Mouse (Mus musculus): Measurements from ENCODE around the gene Aup1.

The Aup1 gene

GRCm38 (mm10) chr6:83054074-83054851, at the start of gene Aup1:
Gene Aup1 (plus strand): TSS chr6:83054521.
- DNase-seq (ENCODE audit: low spot score): peak; percentile 97

DNA sequence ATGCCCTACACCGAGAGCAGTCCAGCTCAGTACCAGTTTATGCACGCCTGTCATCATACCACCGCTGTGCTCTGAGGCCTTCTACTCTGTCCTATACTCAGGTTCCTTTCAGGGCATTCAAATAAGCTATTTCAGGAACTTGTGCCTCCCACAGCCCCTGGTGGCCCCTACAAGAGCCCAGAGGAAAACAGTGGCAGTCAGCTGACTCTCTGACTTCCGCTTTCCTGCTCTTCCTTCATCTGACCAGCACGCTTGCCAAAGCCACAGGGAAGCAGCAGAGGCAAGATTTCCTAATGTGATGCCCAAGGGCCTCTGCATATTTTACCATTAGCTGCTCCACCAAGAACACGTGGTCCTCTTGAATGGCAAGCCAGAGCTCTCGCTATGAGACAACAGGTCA, 49.4 kb upstream of the Aup1 start:
- DNase-seq (ENCODE audit: low spot score): no peak

- no peak for DNase-seq (ENCODE audit: low spot score)
Observed at GRCm38 (mm10) chr6:83005444-83006011, 48.8 kb upstream of the Aup1 start.

- DNase-seq (ENCODE audit: low spot score): no peak
Observed at GRCm38 (mm10) chr6:83006114-83006513, 48.2 kb upstream of the Aup1 start.

DNA sequence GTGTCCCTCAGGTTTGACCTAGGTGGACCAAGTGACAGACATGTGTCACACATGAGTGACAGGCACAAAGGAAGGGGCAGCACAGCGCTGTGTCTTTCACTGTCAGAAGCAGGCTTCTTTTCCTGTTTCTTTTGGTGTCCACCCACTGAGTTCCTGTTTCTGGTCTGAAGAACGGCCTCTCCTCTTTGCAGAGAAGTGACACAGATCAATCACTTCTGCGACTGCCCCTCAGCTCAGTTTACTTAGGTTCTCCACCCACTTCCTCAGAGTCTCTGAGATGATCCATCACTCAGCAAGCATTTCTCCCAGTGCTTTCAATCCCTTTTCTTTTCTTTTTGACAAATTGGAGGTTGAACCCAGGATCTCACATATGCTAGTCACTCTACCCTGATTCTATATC, 45.7 kb upstream of the Aup1 start:
- DNase-seq (ENCODE audit: low spot score): no peak

DNA sequence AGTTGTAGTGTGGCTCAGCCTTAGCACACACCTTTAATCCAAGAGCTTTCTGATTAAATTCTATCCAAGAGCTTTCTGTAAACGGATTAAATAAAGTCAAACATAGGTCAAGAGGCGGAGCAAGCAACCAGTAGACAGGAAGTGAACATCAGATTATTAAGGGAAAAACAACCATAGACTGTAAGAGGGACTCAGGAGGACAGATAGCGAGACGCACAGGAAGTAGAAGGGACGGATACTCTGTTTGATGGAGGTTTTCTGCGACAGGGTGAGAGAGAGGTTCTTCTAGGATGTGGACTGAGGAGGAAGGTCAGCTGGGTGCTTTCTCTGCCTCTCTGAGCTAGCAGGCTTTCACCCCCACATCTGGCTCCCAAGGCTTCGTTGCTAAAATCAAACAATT, 44.3 kb upstream of the Aup1 start:
- peak; percentile 67 for DNase-seq (ENCODE audit: low spot score)

DNA sequence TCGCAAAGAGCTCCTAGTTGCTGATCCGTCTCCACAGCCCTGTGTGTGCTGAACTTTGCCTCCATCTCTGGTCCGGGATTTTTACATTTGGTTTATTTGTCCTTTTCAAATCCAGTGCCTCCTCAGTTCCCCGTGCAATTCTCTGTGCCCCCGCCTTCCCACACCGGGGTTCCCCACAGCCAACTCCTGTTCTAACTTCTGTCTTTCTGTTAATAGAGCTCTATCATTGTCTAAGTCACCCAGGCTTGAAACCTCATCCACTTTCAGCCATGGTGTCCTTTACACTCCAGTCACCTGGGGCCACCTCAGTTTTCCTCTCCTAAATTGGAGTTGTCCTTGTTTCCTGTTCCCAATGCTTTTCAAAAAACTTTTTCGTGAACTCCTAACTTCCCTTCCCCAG, 43.1 kb upstream of the Aup1 start:
- no peak for DNase-seq (ENCODE audit: low spot score)

GRCm38 (mm10) chr6:83011756-83012155, 42.6 kb upstream of the Aup1 start:
- DNase-seq (ENCODE audit: low spot score): no peak

DNA sequence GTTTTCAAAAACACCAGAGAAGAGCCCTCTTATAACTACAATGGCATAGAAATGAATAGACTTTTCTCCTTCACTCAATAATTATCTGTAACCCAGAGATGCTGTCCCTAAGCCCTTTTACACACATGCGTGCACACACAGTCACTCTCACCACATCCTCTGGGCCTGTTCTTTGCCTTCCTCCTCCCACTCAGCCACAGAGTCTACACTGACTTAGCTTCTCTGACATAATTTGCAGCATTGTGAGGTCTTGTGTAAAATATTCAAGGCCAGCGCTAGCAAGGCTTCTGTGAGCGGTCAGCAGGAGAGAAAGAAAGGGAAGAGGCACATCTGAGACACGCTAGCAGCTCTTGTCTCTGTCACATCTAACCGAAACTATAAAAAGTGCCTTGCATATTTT, 40.9 kb upstream of the Aup1 start:
- DNase-seq (ENCODE audit: low spot score): peak; percentile 61

DNA sequence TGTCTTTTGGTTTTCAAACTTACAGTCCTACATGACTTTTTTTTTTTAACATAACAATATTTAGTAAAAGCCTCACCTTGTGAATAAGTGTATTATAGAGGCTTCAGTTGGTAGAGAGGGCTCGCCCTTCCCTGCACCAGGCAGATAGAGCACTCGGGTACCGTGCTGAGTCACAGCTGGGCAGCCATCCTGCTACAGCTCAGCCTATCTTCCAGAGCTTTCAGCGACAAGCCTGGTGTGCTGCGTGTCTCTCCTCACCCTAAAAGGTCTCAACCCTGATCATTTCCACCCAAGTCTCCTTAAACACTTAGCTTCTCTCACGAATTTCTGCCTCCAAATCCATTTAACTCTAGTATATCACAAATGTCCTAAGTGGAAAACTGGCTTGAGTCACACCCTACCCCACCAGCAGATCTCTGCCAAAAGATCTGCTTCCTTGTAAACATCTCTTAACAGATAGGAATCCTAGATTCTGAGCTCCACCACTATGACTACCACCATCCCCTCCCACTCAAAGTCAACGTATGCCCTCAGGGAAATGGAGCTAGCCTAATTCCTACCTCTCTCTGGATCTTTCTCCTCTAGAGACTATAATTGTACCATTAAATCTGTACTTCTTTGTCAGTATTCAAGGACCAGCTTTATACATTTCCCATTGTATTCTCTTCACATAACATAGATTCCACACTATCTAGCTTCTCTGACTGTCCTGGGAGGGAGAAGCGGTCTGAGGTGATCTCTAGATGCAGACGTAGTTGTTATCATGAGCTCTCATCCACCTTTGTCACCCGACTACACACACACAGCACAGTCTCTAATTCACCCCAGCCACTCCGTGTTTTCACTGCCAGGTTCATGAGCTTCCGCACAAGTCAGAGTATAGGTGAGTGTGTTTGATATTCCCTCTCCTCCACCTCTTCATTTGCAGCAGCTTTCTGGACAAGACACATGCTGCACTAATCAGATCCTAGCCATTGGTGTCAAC, 39.5 kb upstream of the Aup1 start:
- no peak for DNase-seq (ENCODE audit: low spot score)

GRCm38 (mm10) chr6:83015749-83016148, 38.6 kb upstream of the Aup1 start:
- DNase-seq (ENCODE audit: low spot score): no peak

DNA sequence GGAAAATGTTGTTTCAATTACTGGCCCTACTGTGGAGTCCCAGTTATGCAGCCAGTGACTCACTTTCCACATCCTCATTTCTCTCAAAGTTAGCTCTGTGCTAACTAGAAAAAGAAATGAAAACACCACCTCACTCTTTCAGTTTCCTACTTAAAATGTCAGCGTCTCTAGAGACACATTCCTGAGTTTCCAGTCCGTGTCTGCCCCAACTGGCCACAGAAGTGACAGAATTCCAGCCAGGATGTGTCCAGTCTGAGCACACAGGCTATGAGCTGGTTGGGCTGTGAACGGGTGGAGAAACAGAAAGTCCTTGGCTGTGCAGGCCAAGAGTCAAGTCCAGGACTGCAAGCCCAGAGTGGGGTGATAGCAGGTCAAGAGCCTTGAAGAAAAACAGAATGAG, 37.1 kb upstream of the Aup1 start:
- no peak for DNase-seq (ENCODE audit: low spot score)

- DNase-seq (ENCODE audit: low spot score): no peak
Observed at GRCm38 (mm10) chr6:83019044-83019443, 35.3 kb upstream of the Aup1 start.

DNA sequence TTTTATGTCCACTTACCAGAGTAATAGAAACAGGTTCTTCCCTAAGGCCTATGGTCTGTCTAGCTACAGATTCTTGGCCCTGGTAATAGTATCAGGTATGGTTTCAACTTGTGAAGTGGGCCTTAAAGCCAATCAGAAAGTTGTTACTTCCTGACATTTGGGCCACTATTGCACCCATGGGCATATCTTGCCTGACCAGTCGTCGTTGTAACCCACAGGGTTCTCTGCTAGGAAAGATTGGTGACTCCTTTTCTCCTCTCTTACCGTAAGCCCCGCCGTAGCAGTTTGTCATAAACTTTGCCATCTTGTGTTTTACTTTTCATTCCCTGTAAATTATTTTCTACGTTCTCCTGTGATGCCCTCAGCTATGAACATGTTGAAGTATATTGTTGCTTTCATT, 34.2 kb upstream of the Aup1 start:
- DNase-seq (ENCODE audit: low spot score): no peak

- no peak for DNase-seq (ENCODE audit: low spot score)
Observed at GRCm38 (mm10) chr6:83020836-83021593, 33.3 kb upstream of the Aup1 start.

DNA sequence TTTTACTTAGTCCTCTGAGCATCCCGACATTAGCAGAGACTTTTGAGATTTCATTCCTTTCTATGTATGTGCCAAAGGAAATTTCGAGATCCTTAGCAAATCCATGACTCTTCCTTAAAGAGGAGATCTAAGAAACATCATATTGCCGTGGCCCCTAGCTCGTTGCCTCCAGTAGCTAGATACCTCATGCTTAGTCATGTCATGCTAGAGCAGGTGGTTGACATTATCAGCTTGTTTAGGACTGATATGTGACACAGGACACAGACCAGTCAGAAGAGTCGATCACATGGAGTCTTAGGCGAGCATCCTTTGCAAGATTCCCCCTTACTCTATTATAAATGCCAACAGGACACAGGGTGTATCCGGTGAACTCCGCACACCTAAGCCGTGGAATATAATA, 31.3 kb upstream of the Aup1 start:
- DNase-seq (ENCODE audit: low spot score): no peak

- no peak for DNase-seq (ENCODE audit: low spot score)
Observed at GRCm38 (mm10) chr6:83023786-83024185, 30.5 kb upstream of the Aup1 start.

- DNase-seq (ENCODE audit: low spot score): no peak
Observed at GRCm38 (mm10) chr6:83024421-83024820, 29.9 kb upstream of the Aup1 start.

GRCm38 (mm10) chr6:83025221-83025620, 29.1 kb upstream of the Aup1 start:
- no peak for DNase-seq (ENCODE audit: low spot score)

GRCm38 (mm10) chr6:83027293-83027692, 27.0 kb upstream of the Aup1 start:
- DNase-seq (ENCODE audit: low spot score): no peak

GRCm38 (mm10) chr6:83027706-83028105, 26.6 kb upstream of the Aup1 start:
- no peak for DNase-seq (ENCODE audit: low spot score)

DNA sequence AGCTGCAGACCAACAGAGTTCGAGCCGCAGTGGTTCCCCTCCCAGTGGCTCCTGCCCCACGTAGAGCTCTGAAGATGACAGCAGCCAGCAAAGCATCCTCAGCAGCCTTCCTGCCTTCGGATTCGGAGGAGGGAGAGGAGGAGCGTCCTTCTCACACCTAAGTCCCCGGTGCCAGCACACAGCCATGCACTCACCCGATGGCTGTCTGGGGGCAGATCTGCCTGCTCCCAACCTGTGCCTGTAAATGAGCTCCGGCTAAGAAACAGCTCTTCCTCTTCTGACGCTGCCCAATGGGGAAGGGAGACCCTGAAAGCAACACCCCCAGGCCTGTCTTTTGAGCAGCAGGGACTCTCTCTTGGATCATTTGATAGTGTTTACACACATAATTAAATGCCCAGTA, 24.5 kb upstream of the Aup1 start:
- DNase-seq (ENCODE audit: low spot score): no peak

All from T-cell, adult 2 months (primary cell).